Mouse (Mus musculus) kidney, postnatal 4 days (tissue): ENCODE results near the gene Cuedc2.

ENCODE experiments used
- DNase-seq, 2 experiments: peaks; one replicate each; pipeline ENCODE4 v3.0.0; 2021; ENCODE audit warnings: mixed read lengths in 2 of 2

Gene Cuedc2

DNA sequence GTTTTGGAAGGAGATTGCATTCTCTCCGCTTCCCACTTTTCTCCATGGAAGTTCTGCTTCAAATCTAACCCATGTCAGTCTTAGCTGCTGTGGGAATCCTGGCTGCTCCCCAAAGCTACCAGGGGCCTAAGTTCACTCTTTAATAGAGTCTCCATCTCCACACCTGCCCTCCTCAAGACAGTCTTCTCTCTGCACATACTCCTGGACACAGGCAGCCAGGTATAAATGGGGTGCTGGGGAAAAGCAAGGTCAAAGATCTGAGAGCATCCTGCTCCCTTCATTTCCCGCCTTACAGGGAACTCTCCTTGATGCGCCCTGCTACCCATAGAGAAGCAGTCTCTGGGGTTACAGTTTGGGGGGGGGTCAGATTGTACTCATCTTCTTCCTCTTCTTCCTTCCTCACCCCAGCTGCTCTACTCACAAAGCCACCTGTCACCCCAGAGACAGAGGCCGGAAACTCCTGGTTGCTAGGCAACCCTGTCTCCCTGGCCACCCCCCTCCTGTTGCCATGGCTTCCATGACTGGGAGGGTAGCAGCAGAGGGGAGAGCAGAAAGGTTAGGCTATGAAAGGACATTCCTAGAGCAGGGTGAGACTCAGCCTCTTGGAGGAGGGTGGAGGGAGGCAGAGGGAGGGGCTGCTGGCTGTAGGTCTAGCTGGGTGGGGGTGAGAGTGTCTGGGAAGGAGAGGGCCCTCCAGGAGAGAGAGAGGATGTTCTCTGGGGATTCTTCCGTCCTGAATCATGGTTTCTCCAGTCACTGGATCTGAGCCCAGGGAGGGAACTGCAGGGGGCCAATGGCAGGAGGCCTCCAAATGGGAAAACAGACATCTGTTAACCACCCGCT, 17.2 kb downstream of the Cuedc2 start:
- peak in 1 of 2 experiments; percentile 20 for DNase-seq

DNA sequence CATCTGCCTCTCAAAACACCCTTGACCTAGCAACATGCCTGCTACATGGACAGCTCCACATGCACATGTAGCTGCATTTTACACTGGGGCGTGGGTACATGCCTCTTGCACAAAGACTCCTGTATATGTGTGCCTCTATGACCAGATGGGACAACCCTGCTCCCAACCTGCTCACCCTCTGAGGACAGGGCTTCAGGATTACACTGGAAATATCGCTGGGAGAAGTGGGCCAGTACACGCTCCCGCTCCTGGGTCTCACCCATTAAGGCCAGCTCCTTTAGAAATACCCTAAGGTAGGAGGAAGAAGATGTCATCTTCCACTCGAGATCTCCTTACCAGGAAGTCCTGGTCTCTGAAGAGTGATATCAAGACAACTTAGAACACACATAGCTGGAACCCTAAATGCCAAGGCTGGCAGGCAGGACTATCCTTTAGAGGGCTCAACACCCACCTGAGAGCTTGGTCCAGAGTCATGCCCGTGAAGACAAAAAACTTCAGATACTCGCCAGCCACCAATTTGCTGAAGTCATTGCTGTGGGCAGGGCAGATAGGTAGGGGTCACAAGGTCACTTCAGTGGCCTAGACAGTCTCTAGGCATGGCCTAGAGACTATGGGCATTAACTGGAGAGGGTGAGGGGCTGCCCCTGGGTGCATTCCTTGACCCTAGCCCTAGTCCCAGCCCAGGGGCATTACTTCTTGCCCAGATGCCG, 18.3 kb downstream of the Cuedc2 start:
- no peak for DNase-seq

DNA sequence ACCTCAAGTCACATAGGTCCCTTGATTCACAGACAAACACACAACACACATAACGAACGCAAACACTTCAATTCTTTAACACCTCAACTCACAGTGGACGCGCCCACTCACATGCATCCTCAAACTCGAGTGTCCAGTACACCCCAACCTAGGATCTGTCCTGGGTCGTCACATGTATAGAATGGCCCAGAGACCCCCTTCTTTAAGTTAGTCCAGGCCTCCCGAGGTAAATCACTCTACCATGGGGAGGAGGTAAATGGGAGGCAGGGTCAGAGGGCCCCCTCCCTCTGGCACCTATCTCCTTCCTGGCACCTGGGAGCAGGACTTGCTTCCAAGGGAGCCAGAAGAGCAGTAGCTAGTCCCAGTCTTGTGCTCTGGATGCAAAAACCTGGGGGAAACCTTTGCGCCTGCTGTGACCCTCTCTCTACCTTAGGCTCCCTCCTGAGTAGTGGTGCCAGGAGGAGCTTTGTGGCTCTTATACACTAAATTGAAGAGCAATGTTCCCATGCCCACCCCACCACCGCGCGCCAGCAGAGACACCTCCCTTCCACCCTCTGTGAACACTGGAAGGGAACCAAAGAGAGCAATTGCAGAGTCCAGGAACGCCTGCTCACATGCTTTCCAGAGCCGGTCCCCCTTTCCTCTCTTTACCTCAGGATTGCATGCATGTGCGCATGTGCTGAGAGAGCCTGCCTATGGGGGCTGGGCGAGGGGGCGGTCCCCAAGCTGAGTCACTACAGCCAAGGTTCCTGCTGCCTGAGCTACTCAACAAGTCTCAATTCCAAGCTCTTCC, 19.7 kb downstream of the Cuedc2 start:
- DNase-seq = peak; percentile 81 to 87

DNA sequence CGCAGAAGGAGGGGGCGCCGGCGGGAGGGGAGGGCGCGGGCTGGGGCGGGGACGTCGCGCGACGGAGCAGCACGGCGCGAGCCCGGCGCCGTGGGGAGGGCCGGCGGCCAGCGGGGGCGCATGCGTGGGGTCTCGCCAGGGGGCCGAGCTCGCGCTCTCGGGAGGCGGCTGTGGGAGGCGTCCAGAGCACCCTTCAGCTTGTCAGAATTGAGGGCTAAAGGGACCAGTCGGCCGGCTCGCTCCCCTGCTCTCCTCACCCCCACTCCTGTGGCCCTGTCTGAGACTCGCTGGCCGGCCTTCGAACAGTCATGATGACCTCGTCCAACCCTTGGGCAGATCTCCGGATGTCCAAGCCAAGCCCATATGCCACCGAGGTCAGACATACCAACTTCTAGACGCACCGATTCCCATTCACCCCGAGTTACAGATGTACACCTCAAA, 20.5 kb downstream of the Cuedc2 start:
- DNase-seq = peak; percentile 58 to 60

DNA sequence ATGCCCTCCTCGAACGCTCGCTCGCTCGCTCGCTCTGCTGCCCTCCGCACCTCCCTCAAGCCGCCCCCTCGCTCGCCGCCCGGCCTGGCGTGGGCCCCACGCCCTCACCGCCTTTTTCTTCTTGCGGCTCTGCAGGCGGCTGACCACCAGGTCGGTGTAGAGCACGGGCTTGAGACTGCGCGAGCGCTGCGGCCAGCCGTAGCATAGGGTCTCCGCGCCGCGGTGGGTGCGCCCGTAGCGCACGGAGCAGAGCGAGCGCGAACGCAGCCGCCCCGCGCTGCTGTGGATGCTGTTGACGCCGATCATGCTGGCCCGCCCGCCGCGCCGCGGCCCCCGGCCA, 21.0 kb downstream of the Cuedc2 start:
- peak in 1 of 2 experiments; percentile 40 for DNase-seq

DNA sequence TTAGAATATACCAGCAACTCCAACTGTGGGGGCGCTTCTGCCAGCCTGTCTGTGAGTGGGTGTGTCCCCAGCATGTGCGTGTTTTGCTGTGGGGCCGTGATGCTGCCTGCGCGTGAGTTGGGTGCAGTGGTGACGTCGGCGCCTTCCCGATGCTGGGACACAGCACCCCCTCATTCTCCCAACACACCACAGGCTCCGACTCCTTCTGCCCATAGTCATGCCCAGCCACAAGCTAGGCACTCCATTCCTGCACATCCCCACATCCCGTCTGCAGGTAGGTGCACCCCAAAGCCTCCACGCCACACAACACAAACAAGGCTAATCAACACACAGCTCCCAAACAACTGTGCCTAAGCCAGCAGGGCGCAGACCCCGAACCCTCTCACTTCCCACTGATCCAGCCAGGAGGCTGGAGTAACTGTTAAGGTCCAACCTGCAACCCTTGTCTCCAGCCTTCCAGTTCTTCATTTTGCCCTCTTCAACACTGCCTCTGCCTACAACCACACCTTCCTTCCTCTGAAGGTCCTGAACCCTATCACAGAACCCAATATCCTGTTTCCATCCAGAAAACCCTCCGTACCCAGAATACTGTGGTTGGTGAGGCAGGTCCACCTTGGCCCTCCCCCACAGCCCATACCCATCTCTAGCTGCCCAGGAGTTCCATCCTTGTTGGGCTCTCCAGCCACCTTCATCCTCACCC, 21.5 kb downstream of the Cuedc2 start:
- no peak for DNase-seq

DNA sequence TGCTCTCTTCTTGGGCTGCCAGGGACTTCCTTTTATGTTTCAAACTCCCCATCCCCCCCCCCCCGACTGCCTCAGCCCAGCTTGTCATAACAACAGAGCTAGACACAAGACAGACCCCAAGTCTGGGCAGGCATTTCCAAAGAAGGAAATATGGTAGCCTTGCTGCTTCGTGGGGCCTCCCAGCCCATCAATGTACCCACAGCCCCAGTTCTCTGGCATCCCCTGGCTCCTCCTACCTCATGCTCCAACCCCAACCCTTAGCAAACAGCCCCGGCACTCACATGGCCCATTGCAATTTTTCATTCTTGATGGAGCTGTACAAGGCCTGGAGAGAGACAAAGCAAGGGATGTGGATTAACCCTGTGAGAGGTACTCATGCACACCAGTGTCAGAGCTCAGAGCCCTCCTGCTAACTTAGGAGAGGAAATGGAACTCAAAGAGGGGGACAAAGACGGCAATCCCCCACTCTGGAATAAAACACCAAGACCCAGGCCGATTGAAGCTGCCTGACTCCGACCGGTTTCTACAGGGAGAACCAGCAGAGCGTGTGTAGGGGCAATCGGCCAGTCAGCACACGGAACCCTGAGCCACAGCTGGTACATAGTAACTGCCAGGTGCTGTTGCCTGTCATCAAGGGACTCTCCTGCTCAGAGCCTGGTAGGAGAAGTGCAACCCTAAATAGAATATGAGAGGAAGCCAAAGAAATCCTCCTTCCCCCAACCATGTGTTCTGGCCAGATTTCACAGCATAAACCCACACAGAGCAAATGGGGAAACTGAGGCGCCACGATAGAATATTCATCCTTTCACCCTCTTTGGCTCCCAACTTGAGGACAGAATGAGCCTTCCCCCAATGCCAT, 22.5 kb downstream of the Cuedc2 start:
- no peak for DNase-seq

DNA sequence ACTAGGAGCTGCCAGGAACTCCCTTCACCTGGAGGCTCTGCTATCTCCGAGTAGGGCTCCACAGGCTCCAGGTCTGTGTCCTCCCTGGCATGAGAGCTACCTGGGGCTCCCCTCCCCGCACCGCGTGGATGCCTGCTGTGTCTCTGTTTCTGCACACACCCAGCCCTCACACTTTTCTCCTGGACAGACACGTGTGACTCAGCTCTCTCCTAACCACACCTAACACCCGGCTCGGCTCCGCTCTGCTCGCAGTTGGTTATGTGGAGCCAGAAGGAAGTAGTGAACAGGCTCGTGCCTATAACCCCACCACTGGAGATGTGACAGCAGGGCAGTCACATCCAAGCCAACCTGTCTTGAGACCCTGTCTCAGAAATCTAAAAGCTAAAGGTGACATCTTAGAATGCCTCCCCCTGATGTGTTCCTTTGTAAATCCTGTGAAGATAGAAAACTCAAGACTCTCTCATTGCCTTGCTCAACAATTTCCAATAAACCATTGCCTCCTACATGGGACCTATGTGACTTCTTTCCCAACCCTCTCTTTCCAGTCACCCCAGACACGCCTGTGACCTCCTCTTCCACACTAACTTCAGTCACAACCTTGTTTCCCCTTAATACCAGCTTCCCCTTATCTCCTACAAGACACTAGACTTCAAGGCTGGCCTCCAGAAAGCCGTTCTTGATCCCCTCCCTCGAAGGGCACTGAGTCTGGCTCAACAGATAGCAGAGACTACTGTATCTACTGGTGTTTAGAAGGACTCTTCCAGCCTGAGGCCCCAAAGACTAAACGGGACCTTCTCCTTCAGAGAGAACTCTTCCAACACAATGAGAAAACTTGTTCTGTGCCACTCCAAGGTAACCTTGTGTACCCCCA, 23.4 kb downstream of the Cuedc2 start:
- no peak for DNase-seq

DNA sequence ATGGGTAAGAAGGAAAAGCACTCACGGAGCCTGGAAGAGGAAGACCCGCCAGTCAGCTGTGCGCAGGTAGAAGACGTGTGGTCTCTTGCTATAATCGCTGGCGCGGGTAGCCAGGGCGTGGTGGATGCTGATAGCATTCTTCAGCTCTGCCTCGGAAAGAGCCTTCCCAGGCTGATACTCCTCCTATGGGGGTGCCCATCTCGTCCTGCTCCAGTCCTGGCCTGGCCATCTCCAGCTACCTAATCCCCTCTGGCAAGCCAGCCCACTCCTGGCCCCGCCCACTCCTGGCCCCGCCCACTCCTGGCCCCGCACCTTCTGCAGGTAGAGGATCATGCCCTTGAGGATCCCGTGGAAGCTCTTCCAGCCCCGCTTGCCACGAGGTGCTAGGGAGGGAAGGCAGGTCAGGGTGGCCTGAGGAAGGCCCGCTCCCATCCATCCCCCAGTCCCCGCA, 24.3 kb downstream of the Cuedc2 start:
- DNase-seq = peak; percentile 56 to 60

DNA sequence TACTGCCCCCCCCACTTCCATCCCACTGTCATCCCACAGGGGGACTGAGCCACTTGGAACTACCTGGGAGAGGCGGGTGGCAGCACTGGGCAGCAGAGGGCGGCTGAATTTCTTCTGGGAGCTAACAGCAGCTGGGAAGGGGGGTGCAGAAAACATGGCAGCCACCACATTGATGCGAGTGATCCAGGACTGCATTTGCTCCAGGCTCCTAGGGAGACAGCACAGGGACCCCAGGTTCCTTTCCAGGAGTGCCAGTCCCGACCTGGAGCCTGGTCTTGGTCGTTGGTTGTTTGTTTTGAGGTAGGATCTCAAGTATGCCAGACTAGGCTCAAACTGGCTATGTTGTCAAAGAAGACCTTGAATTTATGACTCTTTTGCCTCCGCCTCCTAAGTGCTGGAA, 24.9 kb downstream of the Cuedc2 start:
- no peak for DNase-seq

DNA sequence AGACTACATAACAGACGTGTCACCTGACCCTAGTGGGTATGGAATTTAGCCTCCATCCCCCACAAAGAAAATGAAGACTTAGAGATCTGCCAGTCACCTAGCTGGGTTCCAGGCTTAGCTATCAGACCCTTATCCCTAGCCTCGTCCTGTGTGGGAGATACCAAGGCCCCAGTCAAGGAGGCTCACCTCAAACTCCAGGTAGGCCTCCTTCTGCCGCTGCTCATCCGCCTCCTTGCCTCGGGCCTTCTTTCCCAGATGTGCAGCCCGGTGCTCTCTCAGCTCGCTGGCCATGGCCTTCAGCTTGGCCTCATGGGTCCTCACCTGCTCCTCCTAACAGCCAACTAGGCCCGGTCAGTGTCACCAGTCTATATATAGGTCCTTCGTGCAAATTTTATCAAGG, 25.4 kb downstream of the Cuedc2 start:
- no peak for DNase-seq

DNA sequence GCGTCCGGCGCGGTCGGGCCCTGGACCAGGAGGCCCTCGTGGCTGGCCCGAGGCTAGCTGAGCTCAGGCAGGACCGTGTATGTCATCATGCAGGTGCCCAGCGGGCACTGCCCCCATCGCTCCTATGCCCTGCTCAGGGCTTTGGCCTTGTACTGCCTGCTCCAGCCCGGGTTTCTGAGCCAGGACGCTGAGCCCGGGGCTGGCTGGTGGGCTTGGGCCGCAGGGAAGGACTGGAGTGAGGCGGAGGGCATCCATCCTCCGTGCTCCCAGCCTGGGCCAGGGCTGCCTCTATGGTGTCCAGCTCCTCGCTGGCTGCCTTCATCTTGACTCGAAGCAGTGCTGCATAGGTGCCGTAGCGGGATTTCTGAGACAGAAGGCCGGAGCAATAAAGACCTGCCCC, 25.9 kb downstream of the Cuedc2 start:
- no peak for DNase-seq

DNA sequence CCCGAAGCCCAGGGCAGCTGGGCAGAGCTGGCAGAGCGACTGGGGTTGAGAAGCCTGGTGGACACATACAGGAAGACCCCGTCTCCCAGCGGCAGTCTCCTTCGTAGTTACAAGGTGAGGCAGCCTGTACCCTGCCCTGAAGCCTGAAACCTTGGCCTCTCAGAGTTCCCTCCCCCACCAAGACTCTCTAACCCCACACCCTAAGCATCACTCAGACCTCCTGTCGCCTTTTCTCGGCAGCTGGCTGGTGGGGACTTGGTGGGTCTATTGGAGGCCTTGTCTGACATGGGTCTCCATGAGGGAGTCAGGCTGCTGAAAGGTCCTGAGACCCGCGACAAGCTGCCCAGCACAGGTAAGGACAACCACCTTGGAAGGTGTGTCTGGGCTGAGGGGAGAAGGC, 27.2 kb downstream of the Cuedc2 start:
- DNase-seq = no peak

DNA sequence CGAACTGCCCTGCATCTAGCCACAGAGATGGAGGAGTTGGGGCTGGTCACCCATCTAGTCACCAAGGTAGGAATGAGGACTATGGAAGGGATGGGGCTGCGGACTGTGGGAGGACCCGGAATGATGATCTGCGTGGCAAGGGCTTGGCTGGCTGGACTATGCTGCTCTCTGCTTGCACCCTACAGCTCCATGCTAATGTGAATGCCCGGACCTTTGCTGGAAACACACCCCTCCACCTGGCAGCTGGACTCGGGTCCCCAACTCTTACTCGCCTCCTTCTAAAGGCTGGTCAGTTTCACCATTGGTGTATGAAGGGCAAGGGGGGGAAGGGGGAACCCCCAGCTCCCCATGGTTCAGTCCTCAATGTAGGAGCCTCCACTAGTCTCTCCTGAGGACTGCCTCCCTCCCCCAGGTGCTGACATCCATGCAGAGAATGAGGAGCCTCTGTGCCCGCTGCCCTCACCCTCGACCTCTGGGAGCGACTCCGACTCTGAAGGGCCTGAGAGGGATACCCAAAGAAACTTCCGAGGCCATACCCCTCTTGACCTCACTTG, 28.1 kb downstream of the Cuedc2 start:
- DNase-seq = no peak

DNA sequence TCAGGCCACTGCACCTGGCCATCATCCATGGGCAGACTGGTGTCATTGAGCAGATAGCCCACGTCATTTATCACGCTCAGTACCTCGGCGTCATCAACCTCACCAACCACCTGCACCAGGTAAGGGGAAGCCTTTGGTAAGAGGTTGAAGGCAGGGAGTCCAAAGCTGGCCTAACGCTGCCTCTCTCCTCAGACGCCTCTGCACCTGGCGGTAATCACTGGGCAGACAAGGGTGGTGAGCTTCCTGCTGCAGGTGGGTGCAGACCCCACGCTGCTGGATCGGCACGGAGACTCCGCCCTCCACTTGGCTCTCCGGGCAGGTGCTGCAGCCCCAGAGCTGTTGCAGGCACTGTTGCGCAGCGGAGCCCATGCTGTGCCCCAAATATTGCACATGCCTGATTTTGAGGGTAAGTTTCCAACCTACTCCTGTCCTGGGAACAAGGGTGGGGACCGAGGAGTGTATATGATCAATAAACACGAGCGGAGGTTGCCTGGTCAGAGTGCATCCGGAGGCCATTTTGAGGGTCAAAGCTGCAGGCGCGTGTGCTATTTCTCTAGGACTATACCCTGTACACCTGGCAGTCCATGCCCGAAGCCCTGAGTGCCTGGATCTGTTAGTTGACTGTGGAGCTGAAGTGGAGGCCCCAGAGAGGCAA, 28.7 kb downstream of the Cuedc2 start:
- DNase-seq = no peak

DNA sequence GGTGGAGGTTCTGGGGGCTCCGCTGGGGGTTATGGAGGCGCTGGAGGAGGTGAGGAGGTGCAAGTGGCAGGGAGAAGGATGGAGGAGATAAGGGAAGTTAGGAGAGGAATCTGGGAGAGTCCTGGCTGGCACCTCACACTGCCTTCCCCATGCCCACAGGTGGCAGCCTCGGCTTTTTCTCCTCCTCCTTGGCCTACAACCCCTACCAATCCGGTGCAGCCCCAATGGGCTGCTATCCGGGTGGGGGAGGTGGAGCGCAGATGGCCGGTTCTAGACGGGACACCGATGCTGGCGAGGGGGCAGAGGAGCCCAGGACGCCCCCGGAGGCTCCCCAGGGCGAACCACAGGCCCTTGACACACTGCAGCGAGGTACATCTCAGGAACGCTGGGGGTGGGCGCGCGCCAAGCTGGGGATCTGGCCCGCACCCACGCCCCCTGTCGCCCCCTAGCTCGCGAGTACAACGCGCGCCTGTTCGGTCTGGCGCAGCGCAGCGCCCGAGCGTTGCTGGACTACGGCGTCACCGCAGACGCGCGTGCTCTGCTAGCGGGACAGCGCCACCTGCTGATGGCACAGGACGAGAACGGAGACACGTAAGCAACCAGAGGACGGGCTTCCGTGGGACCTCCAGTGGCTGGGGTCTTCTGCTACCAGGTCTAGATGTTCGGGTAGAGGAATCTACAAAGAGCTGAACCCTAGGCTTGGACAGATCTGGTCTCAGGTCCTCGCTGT, 29.6 kb downstream of the Cuedc2 start:
- peak; percentile 96 for DNase-seq

DNA sequence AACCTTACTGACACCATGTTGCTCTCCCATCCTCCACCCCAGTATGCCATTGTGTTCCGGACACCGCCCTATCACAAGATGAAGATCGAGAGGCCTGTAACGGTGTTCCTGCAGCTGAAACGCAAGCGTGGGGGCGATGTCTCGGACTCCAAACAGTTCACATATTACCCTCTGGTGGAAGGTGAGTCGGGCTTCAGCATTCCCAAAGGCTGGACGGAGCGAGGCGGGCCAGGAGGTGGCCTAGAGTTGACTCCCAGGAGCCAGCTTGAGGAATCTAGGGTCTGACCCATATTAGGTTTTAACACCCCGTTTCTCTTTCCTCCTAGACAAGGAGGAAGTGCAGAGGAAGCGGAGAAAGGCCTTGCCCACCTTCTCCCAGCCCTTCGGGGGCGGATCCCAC, 30.2 kb downstream of the Cuedc2 start:
- no peak for DNase-seq

DNA sequence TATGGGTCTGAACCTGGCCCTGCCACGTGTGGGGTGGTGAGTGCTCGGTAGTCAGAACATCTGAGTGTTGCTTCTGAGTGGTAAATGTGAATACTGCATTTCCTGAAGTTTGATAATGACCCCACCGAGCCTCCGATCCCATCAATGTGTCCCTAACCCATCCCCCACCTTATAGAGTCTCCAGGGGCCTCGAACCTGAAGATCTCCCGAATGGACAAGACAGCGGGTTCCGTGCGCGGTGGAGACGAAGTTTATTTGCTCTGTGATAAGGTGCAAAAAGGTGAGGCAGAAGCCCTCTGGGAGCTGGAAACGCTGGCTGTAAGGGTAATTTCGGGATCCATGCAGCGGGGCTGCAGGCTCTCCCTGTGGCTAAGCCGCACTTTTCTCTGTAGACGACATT, 30.7 kb downstream of the Cuedc2 start:
- DNase-seq = no peak

DNA sequence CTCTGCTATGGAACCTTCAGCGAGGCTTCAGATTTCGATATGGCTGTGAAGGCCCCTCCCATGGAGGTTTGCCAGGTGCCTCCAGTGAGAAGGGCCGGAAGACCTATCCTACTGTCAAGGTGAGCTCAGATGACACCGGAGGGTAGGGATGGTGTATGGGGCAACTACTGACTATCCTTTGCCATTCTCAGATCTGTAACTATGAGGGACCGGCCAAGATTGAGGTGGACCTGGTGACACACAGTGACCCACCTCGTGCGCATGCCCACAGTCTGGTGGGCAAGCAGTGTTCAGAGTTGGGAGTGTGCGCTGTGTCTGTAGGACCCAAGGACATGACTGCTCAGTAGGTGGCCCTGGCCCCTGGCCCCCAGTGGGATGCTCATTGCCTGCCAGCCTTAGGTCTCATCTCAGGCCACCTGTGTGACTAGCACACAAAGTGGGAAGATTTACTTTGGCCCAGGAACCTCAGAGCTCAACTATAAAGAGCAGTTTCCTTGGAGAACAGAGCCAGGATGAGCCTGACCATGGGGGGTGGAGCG, 31.7 kb downstream of the Cuedc2 start:
- no peak for DNase-seq
